Mouse (Mus musculus): ENCODE data around the gene Prtn3.

Prtn3 gene

GRCm38 (mm10) chr10:79927324-79928029 lies 53.2 kb downstream of the Prtn3 start:
- DNase-seq (ENCODE audit: low read depth, low spot score): no peak

- DNase-seq (ENCODE audit: low read depth, low spot score): no peak
Measured at GRCm38 (mm10) chr10:79928030-79928694, 53.9 kb downstream of the Prtn3 start.

GRCm38 (mm10) chr10:79928907-79929701 lies 54.8 kb downstream of the Prtn3 start:
- DNase-seq (ENCODE audit: low read depth, low spot score): no peak

GRCm38 (mm10) chr10:79929967-79930825 lies 55.9 kb downstream of the Prtn3 start:
- no peak for DNase-seq (ENCODE audit: low read depth, low spot score)

- no peak for DNase-seq (ENCODE audit: low read depth, low spot score)
Measured at GRCm38 (mm10) chr10:79930826-79931186, 56.5 kb downstream of the Prtn3 start.

GRCm38 (mm10) chr10:79931797-79932196 lies 57.5 kb downstream of the Prtn3 start:
- DNase-seq (ENCODE audit: low read depth, low spot score): no peak

- DNase-seq (ENCODE audit: low read depth, low spot score): no peak
Measured at GRCm38 (mm10) chr10:79932736-79933135, 58.5 kb downstream of the Prtn3 start.

Measured in retina, adult 2 months (tissue).